Mouse (Mus musculus): ENCODE results near the gene Stip1.

DNA sequence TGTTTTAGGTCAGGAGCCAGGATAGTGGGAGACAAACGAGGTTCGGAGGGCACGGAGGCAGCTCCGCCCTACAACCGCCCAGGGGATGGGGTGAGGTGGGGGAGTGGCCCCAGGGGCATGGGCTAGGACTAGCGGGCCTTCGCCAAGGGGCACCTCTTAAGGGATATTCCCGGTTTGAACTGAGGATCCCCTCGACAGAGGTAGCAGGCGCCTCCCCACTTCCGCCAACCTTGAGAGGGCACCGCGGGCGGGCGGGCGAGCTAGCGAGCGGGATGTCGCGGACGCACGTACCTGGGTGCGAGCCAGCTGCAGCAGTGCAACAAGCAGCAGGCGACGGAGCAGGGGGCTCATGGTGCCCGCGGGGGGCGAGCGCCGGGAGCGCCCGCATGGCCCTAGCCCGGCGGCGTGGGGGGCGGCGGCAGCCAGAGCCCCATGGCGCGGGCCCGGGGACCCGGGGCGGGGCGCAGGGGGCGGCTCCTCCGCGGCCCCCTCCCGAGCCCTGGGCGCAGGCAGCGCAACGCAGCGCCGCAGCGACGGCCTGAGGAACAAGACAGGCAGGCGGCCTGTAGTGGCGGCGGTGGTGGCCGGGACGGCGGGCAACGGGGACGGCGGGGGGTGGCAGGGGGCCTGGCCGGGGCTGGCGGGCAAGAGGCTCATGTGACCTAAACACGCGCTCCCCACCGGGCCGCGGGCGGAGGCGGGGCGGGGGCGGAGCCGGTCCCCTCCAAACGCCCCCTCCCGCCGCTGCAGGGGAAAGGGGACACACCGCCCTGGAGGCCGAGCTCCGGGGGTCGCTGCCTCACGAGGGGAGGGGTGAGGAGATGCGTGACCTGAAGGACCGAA lies 52.5 kb downstream of the Stip1 start, which contains the start of gene Vegfb:
- TF ChIP-seq POLR2A (IDR thresholded peaks at IDR 0.05; ENCODE audit: borderline replicate concordance, insufficient read depth, low read length), result no peak
- TF ChIP-seq CTCF (IDR thresholded peaks at IDR 0.05; ENCODE audit: borderline replicate concordance, insufficient read depth, low read depth, low read length), result no peak
